Mouse (Mus musculus) heart, embryonic 16.5 days (tissue): ENCODE results near the gene Twf2. TPM values are rescaled to one million over a fixed set of nuclear protein-coding genes. Genes with fewer than 3 reads are reported as not detected.

ENCODE experiments used
- ATAC-seq: fragments of 200-750 bp; cut with Nextera tagmentation; replicated peaks from 2 replicates; pipeline ENCODE4 v1.8.0; 2017; ENCODE audit warnings: moderate number of reproducible peaks; ENCODE audit not compliant: insufficient read depth, low FRiP score; ENCODE audit errors: extremely low read depth
- H3K27ac ChIP-seq: fragments of 300-500 bp; sonication (generic); 2 replicates; pipeline ENCODE4 v1.5.1; 2014; ENCODE audit warnings: mild to moderate bottlenecking, low read length, control low read depth, moderate library complexity
- H3K27me3 ChIP-seq: fragments of 300-500 bp; sonication (generic); 2 replicates; pipeline ENCODE4 v1.6.1; 2014; ENCODE audit warnings: low read length, mixed read lengths; ENCODE audit not compliant: control insufficient read depth, insufficient read depth
- H3K36me3 ChIP-seq: fragments of 300-500 bp; sonication (generic); 2 replicates; pipeline ENCODE4 v1.6.1; 2014; ENCODE audit not compliant: control insufficient read depth, insufficient read depth
- H3K4me1 ChIP-seq: fragments of 300-500 bp; sonication (generic); 2 replicates; pipeline ENCODE4 v1.6.1; 2014; ENCODE audit warnings: low read length, mixed read lengths; ENCODE audit not compliant: control insufficient read depth, insufficient read depth
- H3K4me2 ChIP-seq: fragments of 300-500 bp; sonication (generic); 2 replicates; pipeline ENCODE4 v1.6.1; 2014; ENCODE audit warnings: low read depth, mild to moderate bottlenecking, control low read depth, low read length
- H3K4me3 ChIP-seq: fragments of 300-500 bp; sonication (generic); 2 replicates; pipeline ENCODE4 v1.5.1; 2014; ENCODE audit warnings: mild to moderate bottlenecking, control low read depth, low read length
- H3K9ac ChIP-seq: fragments of 300-500 bp; sonication (generic); 2 replicates; pipeline ENCODE4 v1.6.1; 2014; ENCODE audit warnings: low read length, control low read depth
- H3K9me3 ChIP-seq: fragments of 300-500 bp; sonication (generic); replicated peaks from 2 replicates; pipeline ENCODE4 v1.6.1; 2016; ENCODE audit warnings: low read length; ENCODE audit not compliant: control insufficient read depth
- WGBS: fragments of 180-500 bp; shearing (Covaris S2); extraction: QIAGEN DNeasy Blood & Tissue Kit; methylation state at CpG from one replicate; pipeline ENCODE4 v1.1.7; 2014; 5-methylcytosine and 5-hydroxymethylcytosine counted together
- polyA plus RNA-seq: library from polyadenylated mRNA; unstranded; fragments of >200 nt; fragmentation: Nextera tagmentation; extraction: Ambion mirVana; gene quantifications from 2 replicates; pipeline ENCODE4 v1.2.1, GENCODE M21; 2015

Twf2 gene
- polyA plus RNA-seq, 1 experiment from 2014 or later: 61.6 TPM

- WGBS: 78% methylated on average over 3 of the region's 3 CpGs
- Histone ChIP-seq H3K36me3 (no peaks in the 10 kb centered on the region), H3K4me1 (peaks cover 39% of the 10 kb centered on the region), H3K9ac (no peak overlapping the region), H3K4me3 (no peak overlapping the region), H3K27ac (no peak overlapping the region), H3K9me3 (no peaks in the 10 kb centered on the region), H3K27me3 (no peaks in the 10 kb centered on the region), H3K4me2 (no peak overlapping the region; the same call in 1 of the 2 replicates)
- ATAC-seq: no peak
Observed at GRCm38 (mm10) chr9:106201895-106202294, 1.0 kb upstream of the Twf2 start.

GRCm38 (mm10) chr9:106203990-106204851 is 1.3 kb downstream of the Twf2 start:
- H3K27ac ChIP-seq: peak overlapping the region; percentile 84
- H3K36me3 ChIP-seq: no peaks in the 10 kb centered on the region
- no peak for ATAC-seq
- H3K9me3 ChIP-seq: no peaks in the 10 kb centered on the region
- H3K4me2 ChIP-seq: peak overlapping the region; percentile 65
- WGBS: 65% methylated on average over 7 of the region's 7 CpGs
- no peaks in the 10 kb centered on the region for H3K27me3 ChIP-seq
- peak overlapping the region; percentile 84 for H3K4me3 ChIP-seq
- peak overlapping the region; percentile 49 for H3K9ac ChIP-seq
- peaks cover 40% of the 10 kb centered on the region for H3K4me1 ChIP-seq

- Histone ChIP-seq H3K9ac (no peak overlapping the region), H3K4me2 (no peak overlapping the region), H3K36me3 (no peaks in the 10 kb centered on the region), H3K27me3 (no peaks in the 10 kb centered on the region), H3K4me1 (peaks cover 34% of the 10 kb centered on the region), H3K27ac (peak overlapping the region; percentile 51), H3K9me3 (no peaks in the 10 kb centered on the region), H3K4me3 (no peak overlapping the region)
- no peak for ATAC-seq
- 66% methylated on average over 7 of the region's 7 CpGs for WGBS
Observed at GRCm38 (mm10) chr9:106205713-106206290, 2.9 kb downstream of the Twf2 start.

DNA sequence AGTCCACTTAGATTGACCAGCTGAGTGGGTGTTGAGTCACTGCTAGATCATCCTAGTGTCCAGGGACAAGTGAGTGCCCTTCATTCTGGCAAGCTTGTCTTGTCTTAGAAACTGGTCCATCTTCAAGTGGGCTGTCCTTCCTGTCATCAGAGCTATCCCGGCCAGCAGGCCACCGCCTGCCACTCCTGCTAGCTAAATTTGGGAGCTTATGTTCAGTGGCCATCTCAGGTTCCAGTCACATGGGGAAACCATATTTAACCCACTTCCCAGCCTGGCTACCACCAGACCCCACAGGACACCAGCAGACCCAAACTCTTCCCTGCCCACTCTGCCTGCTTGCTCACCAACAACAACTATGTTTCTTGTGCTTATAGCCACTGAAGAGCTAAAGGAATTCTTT is 3.6 kb downstream of the Twf2 start:
- Histone ChIP-seq H3K4me1 (peaks cover 37% of the 10 kb centered on the region), H3K4me2 (peak overlapping the region; percentile 48), H3K4me3 (peak overlapping the region; percentile 20; the same call in 1 of the 2 replicates), H3K36me3 (no peaks in the 10 kb centered on the region), H3K27ac (peak overlapping the region; percentile 51), H3K9ac (peak overlapping the region; percentile 52), H3K27me3 (no peaks in the 10 kb centered on the region), H3K9me3 (no peaks in the 10 kb centered on the region)
- no peak for ATAC-seq
- 25% methylated on average over 2 of the region's 2 CpGs for WGBS

- Histone ChIP-seq H3K36me3 (peaks cover 4% of the 10 kb centered on the region; the same call in 1 of the 2 replicates), H3K27ac (no peak overlapping the region), H3K4me2 (no peak overlapping the region), H3K4me1 (peaks cover 38% of the 10 kb centered on the region), H3K4me3 (no peak overlapping the region), H3K9me3 (no peaks in the 10 kb centered on the region), H3K9ac (no peak overlapping the region), H3K27me3 (no peaks in the 10 kb centered on the region)
- no peak for ATAC-seq
- 74% methylated on average over 5 of the region's 5 CpGs for WGBS
Observed at GRCm38 (mm10) chr9:106208181-106208580, 5.3 kb downstream of the Twf2 start.

GRCm38 (mm10) chr9:106209954-106210353 is 7.0 kb downstream of the Twf2 start:
- no peak for ATAC-seq

DNA sequence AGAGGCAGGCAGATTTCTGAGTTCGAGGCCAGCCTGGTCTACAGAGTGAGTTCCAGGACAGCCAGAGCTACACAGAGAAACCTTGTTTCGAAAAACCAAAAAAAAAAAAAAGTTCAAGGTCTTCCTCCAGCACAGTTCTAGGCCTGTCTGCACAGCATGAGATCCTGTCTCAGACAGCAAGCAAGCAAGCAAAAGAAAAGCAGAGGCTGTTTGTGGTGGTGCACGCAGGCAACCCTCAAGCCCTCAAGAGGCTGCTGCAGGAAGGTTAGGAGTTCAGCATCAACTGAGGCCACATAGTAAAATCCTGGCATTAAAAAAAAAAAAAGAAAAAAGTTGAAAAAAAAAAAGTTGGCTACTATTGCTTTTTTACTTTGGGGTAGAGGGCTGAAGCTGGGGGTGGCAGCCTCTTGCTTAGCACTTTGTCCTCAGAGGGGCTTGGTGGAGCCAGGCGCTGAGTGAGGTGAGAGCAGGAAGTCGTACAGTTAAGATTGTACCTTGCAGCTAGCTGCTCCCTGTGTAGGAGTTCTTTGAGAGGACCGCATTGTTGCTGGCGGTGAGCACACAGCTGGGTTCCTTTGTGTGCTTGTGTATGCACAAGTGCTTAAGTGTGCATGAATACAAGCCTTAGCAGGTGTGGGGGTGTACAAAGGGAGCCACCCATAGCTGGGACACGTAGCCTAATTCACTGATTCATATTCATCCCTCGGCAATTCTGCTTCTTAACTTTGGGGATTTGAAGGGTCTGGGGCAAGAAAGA is 8.1 kb downstream of the Twf2 start:
- Histone ChIP-seq H3K27me3 (no peaks in the 10 kb centered on the region), H3K9me3 (no peaks in the 10 kb centered on the region), H3K4me3 (no peak overlapping the region), H3K27ac (peak overlapping the region; percentile 57), H3K36me3 (peaks cover 25% of the 10 kb centered on the region), H3K4me1 (peaks cover 16% of the 10 kb centered on the region), H3K4me2 (peak overlapping the region; percentile 65; the same call in 1 of the 2 replicates), H3K9ac (peak overlapping the region; percentile 70)
- 59% methylated on average over 9 of the region's 9 CpGs for WGBS
- no peak for ATAC-seq

More at GRCm38 (mm10) chr9:106209954-106210353, 7.0 kb downstream of the Twf2 start:
- no peaks in the 10 kb centered on the region for H3K27me3 ChIP-seq
- peaks cover 21% of the 10 kb centered on the region for H3K36me3 ChIP-seq
- H3K9ac ChIP-seq: no peak overlapping the region
- H3K4me1 ChIP-seq: peaks cover 21% of the 10 kb centered on the region
- WGBS: 91% methylated on average over 4 of the region's 4 CpGs
- no peak overlapping the region for H3K4me3 ChIP-seq
- H3K9me3 ChIP-seq: no peaks in the 10 kb centered on the region
- no peak overlapping the region for H3K27ac ChIP-seq
- H3K4me2 ChIP-seq: no peak overlapping the region

GRCm38 (mm10) chr9:106211680-106212593 is 9.0 kb downstream of the Twf2 start:
- WGBS: 23% methylated on average over 37 of the region's 37 CpGs
- peaks cover 25% of the 10 kb centered on the region for H3K36me3 ChIP-seq

More at GRCm38 (mm10) chr9:106211680-106212593, 9.0 kb downstream of the Twf2 start:
- Histone ChIP-seq H3K27me3 (no peaks in the 10 kb centered on the region), H3K9me3 (no peaks in the 10 kb centered on the region), H3K9ac (peak overlapping the region; percentile 70), H3K4me1 (peaks cover 9% of the 10 kb centered on the region), H3K4me2 (peak overlapping the region; percentile 65), H3K27ac (peak overlapping the region; percentile 57), H3K4me3 (peak overlapping the region; percentile 45)
- ATAC-seq: peak; percentile 68
